Mouse (Mus musculus) heart, adult 9 months (tissue): Measurements from ENCODE around the gene Ttf2.

Experiments
- DNase-seq, 2 experiments: peaks; one replicate each; pipeline ENCODE4 v3.0.0; 2022; ENCODE audit warnings: low spot score in 2 of 2

The Ttf2 gene

GRCm38 (mm10) chr3:100979290-100979689, 9.8 kb upstream of the Ttf2 start:
- no peak for DNase-seq

GRCm38 (mm10) chr3:100973906-100974305, 4.4 kb upstream of the Ttf2 start:
- DNase-seq, result peak; percentile 20 to 45

DNA sequence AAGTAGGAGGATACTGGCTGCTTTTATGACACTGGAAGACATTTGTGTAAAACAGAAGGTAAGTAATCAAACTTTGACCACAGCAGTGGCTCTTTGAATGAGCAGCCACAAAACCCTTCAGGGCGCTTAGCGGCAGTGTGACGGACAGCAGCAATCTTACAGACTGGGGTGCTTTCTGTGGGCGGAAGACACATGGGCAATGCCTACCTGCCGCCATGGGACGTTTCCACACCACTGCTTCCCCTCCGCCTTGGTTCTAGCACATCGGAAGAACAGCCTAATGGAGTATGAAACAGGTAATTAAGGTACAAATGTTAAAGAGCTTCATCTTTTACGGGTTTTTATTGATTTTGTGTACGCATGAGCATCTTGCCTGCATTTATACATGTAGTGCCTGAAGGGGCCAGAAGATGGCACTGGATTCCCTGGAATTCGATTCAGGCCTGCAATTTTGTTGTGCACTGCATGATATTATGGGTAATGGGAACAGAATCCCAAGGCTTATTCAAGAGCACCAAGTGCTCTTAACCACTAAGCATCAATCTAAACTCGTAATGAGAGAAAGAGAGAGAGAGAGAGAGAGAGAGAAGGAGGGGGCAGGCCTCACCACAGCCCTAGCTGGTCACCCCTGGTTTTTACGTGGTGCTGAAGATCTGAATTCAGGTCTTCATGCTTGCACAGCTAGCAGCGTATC, 5.5 kb downstream of the Ttf2 start:
- no peak for DNase-seq

- no peak for DNase-seq
These were observed 8.0 kb downstream of the Ttf2 start for GRCm38 (mm10) chr3:100961501-100961900.

DNA sequence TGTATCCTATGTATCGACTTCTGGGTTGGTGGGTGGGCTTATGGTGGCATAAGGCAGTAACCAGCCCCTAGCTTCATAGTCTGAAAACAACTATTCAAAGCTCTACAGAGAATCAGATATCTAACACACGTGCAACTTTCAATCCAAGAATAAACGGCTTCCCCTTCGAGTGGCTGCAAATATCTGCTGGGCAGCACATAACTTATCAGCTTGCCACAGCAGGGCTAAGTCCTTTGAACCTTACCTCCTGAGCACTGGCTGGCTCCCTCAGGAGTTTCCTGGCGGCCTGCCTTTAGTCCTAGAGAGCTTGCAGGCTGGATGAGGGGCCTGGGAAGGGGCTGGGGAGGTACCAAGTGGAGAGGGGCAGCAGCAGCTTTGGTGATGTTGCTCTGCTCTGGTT, 8.5 kb downstream of the Ttf2 start:
- no peak for DNase-seq

DNA sequence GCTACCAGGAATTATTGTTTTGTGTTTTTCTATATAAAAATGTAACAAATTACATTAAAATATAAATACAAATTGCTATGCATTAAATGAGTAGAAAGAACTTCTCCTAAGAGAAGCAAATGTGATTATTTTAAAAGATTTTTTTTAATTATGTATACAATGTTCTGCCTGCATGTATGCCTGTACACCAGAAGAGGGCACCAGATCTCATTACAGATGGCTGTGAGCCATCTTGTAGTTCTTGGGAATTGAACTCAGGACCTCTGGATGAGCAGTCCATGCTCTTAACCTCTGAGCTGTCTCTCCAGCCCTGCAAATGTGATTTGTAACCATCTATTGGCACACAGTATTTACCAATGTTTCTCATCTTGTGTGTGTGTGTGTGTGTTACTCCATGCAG, 14.8 kb downstream of the Ttf2 start:
- no peak for DNase-seq

- no peak for DNase-seq
These were observed 17.9 kb downstream of the Ttf2 start for GRCm38 (mm10) chr3:100951531-100951930.

GRCm38 (mm10) chr3:100947286-100947685, 22.2 kb downstream of the Ttf2 start:
- DNase-seq, result no peak

DNA sequence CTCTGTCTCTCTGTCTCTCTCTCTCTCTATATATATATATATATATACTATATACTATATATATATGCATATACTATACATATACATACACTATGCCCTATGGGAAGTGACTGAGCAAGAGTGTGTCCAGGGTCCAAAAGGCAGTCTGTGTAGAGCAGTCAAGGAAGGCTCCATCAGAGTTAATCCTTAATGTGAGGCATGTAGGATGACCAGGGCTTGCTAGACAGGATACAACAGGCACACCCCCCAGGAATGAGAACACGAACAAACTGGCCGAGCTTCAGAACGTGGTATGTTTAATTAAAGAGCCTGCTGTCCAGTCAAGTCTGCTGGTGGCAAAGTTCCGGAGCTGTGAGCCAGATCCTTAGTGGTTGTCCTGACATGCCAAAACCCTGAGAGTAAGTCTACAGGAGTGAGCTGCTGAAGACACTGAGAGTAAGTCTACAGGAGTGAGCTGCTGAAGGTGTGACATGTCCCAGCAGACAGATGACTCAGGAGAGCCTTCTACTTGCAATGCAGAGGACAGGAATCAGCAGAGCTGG, 28.9 kb downstream of the Ttf2 start:
- no peak for DNase-seq

DNA sequence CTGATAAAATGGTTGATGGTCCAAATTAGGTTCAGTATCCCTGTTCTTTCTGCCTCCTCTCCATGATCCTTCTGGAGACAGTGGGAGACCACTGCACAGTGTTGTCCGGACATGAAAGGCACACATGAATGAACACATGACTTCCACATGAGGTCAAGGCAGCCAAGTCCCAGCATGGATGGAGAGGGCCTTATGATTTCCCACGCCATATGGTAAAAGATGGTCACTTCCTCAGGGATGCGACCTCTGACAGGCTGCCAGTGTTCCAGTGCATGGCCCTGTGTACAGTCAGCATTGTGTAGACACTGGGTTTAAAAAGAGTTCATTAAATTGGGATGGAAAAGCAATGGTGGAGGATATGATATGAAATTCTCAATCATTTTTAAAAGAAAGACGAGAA, 31.3 kb downstream of the Ttf2 start:
- DNase-seq, result no peak

DNA sequence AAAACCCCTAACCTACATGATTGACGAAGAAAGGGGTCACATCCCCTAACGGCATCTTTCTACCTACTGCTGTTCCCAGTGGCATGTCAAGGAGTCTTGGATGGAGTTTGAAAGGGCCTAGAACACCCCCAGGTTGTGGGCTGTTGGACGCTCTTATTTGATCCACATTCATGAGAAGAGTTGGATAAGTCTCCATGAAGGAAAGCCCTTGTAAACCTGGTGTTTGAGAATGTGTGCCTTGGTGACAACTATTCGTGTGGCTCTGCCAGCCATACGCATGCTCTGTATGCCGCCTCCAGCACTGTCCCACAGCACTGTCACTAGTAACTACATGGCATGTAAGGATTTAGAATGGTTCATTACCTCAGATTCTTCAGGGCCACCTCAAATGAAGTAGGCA, 33.3 kb downstream of the Ttf2 start:
- DNase-seq, result no peak

- no peak for DNase-seq
These were observed 33.9 kb downstream of the Ttf2 start for GRCm38 (mm10) chr3:100935521-100935920.

- DNase-seq, result no peak
These were observed 37.2 kb downstream of the Ttf2 start for GRCm38 (mm10) chr3:100932077-100932944.

DNA sequence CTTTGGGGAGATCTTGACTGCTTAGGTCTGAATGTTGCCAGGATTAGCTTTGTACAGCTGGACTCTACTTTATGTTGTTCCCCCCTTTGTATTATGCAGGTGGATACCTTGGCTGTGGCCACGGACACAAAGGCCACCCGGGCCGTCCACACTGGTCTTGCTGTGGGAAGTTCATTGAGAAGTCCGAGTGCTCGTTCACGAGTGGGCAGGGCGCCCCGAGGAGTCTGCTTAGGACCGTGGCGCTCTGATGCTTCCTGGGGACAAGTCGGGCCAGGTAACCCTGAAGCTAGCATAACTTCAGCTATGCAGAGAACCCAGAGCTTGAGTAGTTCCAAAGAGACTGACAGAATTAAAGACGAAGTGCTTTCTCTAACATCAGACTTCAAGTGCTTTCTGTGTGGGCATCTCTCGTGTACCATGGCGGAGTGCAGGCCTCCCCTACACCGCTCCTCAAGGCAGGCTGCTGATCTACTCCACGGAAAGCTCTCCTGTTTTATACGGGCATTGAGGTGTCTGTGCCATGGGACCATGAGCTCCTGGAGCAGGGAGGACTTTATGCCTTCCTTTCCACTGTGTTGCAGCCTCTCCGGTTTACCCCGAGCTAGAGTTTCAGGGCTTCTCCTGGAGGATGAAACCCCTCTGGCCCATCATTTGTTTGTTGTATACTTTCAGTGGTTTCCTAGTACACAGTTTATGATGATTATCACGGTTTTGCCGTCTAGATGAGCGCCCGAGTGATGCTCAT, 38.0 kb downstream of the Ttf2 start:
- no peak for DNase-seq

GRCm38 (mm10) chr3:100925176-100925575, 44.3 kb downstream of the Ttf2 start:
- peak; percentile 31 to 40 for DNase-seq

- peak; percentile 31 to 46 for DNase-seq
These were observed 45.3 kb downstream of the Ttf2 start for GRCm38 (mm10) chr3:100924065-100924732.

- peak in 1 of 2 experiments; percentile 6 for DNase-seq
These were observed 46.7 kb downstream of the Ttf2 start for GRCm38 (mm10) chr3:100922506-100923375.

- DNase-seq, result peak; percentile 100
These were observed 47.5 kb downstream of the Ttf2 start, which contains the start of gene Trim45 for GRCm38 (mm10) chr3:100921825-100922505. Gene Trim45 (plus strand): TSS chr3:100922202.

GRCm38 (mm10) chr3:100920611-100921140, 48.8 kb downstream of the Ttf2 start:
- DNase-seq, result no peak

GRCm38 (mm10) chr3:100916844-100917243, 52.6 kb downstream of the Ttf2 start:
- peak in 1 of 2 experiments; percentile 26 for DNase-seq
